Mouse (Mus musculus) skeletal muscle tissue, adult 2 months (tissue): ENCODE results near the gene Neo1.

Experiments
- DNase-seq: peaks from one replicate; pipeline ENCODE4 v3.0.0-alpha.2; 2012; ENCODE audit warnings: low read depth, low spot score

The Neo1 gene

DNA sequence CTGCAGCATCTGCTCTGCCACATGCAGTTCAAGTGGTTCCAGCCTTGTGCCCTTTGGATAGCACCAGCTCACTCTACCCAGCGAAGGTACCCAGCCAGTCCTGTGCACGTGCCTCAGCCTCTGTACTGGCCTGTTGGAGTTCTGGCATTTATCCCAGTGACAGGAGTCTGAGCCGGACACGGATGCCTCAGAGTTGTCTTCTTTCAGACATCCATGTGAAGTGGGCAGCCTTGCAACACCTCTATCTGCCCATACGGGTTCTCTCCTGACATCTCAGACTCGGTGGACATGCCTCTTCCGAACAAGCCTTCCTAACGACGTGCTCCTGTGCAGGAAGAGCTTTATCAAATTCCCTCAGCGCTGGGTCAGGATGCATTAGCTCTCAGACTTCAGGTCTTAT lies 165.1 kb downstream of the Neo1 start:
- DNase-seq, result no peak

DNA sequence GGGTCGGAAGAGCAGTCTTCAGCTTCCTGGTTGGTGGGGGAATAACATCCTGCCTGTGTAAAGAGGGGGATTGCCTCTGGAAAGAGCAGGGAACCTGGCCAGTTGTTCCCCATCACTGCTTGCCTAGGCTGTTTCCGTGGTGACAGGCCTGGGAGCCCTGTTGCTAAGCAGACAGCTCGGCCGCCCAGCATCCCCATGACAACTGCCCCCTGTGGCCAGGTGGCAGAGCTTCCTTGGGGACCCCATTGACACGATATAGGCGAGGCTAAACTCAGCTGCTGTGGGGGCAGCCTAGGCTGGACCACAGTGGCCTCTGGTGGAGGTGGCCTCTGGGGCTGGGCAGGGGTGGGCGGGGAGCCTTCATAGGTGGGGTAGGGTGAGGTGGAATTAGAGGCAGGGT lies 172.4 kb downstream of the Neo1 start:
- DNase-seq, result no peak

DNA sequence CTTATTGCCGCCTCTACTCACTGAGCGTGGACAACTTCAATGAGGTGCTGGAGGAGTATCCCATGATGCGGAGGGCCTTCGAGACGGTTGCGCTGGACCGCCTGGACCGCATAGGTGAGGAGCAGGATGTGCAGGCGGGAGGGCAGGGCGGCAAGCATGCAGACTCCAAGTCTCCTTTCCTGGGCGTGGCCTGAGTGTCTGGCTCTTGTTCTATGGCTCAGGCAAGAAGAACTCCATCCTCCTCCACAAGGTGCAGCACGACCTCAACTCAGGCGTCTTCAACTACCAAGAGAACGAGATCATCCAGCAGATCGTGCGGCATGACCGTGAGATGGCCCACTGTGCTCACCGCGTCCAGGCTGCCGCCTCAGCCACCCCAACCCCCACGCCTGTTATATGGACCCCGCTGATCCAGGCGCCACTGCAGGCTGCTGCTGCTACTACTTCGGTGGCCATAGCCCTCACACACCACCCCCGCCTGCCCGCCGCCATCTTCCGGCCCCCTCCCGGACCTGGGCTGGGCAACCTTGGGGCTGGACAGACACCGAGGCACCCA lies 177.1 kb downstream of the Neo1 start:
- DNase-seq, result no peak

DNA sequence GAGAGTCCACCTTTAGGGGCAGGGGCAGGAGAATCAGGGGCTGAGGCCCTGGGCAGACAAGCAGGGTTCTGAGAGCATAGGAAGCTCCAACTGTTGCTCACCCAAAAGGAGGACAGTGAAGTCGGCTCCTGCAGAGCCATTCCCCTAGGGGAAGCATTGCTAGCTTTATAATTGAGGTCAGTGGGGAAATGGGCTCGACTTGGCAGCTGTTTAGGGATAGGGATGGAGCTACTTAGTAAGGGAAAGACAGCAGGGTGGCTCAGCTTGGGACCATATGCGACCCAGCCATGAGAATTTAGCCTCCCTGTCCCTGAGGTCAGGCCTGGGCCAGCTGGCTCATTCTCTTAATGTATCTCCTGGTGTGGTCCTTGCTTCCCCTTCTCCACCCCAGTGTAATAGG lies 181.3 kb downstream of the Neo1 start:
- no peak for DNase-seq

DNA sequence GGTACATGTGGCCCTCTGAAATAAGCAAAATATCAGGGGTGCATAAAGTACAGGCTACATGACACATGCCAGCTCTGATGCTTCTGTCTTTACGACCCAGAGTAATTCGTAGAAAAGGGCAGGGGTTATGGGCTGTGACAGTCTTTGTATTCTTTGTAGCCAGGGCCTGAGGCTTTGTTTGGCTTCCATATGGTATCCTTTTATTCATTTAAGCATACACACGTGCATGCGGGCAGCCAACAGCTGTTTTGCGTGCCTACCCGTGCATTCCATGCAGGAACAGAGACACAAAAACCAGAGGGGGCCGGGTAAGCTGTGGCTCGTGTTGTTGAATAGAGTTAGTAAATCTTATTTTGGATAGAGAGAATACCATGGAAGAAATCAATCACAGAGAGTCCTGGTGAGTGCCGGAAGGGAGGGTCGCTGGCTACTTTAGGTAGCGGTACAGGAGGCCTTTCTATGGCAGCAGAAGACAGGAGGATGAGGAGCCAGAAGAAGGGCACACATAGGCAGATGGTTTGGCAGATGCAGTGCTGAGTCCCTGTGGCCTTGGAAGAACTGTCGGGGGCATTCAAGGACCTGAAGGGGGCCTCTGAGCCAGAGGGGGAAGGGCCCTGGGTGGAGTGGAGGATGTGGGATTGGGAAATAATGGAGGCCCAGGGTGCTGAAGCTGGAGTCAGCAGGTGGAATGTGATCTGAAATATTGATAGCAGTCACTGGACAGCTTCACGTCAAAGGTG lies 186.5 kb downstream of the Neo1 start:
- DNase-seq, result no peak

DNA sequence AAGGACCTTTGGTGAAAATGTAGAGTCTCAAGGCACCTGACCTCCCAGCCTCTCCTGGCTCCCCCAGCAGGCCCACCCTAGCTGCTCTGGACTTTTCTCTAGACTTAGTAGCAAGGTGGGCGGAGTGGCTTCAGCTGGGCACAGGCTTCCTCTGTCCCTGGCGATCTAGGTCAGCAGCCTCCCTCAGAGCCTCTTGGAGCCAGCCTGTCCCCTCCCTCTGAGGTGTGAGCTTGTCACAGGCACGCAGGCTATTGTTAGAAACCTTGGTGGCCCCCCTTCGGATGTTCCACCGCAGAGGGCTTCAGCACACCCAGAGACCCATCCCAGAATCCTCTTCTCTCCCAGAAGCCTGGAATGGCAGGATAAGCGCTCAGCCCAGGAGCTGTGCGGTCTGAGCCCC lies 188.6 kb downstream of the Neo1 start:
- no peak for DNase-seq

DNA sequence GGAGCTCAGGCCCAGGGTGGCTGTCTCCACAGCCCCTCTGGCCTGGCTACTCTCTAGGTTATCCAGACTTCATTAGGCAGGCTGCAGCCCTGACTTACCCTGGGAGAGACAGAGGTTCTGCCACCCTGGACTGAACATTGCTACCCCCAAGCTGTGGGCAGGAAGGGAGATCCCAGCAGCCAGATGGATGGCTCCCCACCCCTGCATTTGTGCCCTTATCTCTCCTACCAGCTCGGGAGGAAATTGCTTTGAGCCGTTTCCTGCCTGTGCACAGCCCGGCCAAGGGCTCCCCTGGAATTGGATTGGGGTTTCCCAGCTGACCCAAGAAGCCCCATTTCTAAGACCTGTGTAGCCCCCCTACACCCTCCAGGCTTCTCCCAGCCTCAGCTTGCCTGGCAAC lies 189.2 kb downstream of the Neo1 start:
- no peak for DNase-seq

DNA sequence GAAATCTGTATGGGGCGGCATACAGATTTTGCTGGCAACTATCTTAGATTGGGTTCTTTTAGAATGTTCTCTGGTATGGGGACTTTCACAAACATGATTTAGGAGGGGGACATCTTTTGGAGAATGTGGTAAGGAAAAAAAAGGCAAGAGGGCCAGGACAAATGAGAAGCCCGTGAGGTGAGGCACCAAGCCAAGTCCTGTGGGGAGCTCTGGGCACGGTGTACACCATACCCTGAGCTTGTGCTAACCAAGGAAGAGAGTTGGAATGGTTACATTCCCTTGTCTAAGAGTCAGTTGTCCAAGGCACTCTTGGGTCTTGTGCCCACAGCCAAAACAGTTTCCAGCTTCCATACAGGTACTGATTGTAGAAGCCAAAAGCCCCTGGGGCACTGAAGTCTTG lies 191.6 kb downstream of the Neo1 start:
- DNase-seq, result no peak

DNA sequence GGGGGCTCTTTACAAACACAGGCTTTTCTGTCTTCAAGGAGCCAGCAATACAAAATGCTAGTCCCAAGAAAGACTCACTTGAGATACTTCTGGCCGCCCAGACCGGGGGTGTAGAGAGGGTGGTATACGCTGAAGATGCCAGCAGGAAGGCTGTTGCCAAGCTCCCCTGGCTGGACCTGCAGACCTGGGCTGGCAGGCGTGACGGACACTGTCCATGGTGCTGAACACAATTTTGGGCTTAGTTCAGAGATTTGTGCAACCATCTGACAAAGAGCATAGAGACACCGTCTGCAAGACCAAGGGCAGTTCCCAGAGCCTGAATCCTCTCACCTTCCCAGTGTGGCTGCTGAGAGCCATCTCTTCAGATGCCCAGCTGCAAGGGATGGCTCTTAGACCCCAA lies 194.6 kb downstream of the Neo1 start:
- DNase-seq, result no peak

DNA sequence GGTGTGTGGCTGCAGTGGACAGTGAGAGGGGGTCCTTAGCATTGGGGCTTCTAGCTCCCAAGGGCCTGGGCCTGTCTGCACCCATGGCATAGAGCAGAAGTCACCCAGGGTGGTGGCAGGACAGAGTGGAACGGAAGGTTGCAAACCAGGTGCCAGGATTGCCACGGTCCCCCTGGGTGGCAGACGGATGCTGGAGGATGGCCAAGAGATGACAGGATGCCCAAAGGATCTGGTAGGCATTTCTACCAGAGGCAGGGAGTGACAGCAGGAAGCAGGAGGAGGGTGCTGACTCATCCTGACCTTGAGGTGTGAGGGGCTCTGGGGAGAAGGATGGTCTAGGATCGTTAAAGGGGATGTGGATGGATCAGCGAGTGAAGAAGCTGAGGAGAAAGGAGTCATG lies 197.7 kb downstream of the Neo1 start:
- DNase-seq, result no peak

DNA sequence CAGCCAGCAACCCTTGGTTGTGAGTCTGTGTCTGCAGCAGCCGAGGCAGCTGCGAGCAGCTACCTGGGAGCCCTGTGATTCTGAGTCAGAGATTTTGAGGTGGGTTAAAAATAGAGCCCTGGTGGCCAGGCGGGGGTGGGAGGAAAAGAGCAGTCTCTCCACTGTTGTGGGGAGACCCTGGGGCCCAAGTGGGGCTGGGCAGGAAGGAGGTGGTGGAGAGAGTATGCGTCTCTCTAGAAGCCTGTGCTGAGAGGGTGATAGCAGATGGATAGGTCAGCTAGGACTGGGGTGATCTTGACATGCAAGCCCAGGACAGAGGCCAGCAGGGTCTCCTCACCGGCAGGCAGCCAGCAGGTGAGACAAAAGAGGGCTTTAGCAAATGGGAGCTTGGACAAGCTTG lies 199.1 kb downstream of the Neo1 start:
- no peak for DNase-seq

DNA sequence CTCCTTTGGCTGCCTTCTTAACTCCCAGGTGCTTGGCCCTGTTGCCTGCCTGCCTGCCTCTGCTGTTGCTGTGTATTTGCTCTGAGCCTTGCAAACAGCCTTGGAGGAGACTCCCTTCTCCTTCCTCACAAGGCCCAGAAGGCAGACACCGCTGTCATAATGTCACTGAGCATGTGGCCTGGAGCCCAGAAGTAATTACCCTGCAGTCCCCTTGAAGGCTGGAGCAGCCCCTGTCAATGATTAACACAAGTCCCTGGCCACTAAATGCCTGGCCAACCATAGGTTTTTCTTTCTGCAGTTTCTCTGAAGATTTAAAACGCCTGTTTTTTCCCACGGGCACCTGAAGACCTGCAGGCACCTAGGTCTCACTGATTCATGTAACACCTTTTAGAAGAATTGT lies 203.3 kb downstream of the Neo1 start:
- DNase-seq, result no peak

DNA sequence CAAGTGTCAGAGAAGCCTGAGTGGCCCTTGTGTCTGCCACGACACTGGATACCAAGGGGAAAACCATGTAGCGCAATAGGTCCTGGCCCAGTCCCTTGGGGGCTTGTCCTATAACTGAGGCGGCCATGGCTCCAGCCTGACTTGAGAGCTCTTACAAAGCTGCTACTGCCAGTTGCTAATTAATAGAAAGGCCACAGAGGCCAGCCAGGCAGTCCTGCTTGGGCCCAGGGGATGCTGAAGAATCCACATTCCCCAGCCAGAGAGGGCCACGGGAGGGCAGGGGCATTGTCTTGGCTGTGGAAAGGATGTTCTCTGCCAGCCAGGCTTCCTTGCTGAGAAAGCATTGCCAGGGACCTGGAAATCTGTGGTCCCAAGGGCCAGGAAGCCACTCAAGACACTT lies 206.6 kb downstream of the Neo1 start:
- no peak for DNase-seq
